In genomic region chr2:30415157-30415935, GRCm38 (mm10) we compare ENCODE assay signal across 8 mouse cellular contexts. TPM values are rescaled to one million over a fixed set of nuclear protein-coding genes. Genes with fewer than 3 reads are reported as not detected.
DNase-seq lines count a peak whose midpoint lies in the region; ATAC-seq and TF ChIP-seq lines count a peak whose summit lies in the region.

Gene Crat (minus strand): TSS chr2:30415813.

- H3K9ac ChIP-seq in embryonic facial prominence, embryonic 11.5 days (replicated peaks; ENCODE audit: low read length) = peak within 1 kb of the TSS; percentile 97
- H3K9ac ChIP-seq in limb, embryonic 12.5 days (replicated peaks) = peak within 1 kb of the TSS; percentile 92
- peak within 1 kb of the TSS; percentile 89 for H3K9ac ChIP-seq in midbrain, embryonic 14.5 days (replicated peaks; ENCODE audit: low read length)

- no peaks in the 10 kb centered on the region for H3K27me3 ChIP-seq in thymus, adult 2 months (ENCODE audit: control insufficient read depth, insufficient read depth, low read length)
- H3K27me3 ChIP-seq in embryonic facial prominence, embryonic 11.5 days (ENCODE audit: control insufficient read depth, insufficient read depth, low read length) = no peaks in the 10 kb centered on the region
- no peaks in the 10 kb centered on the region; the same call in 1 of the 2 replicates for H3K27me3 ChIP-seq in limb, embryonic 12.5 days
- no peaks in the 10 kb centered on the region for H3K27me3 ChIP-seq in midbrain, embryonic 14.5 days (ENCODE audit: control insufficient read depth, insufficient read depth, low read length)
- H3K27me3 ChIP-seq in spleen, adult 2 months (ENCODE audit: control insufficient read depth, insufficient read depth, low read length) = no peaks in the 10 kb centered on the region

- peak within 1 kb of the TSS; percentile 87 for H3K4me2 ChIP-seq in embryonic facial prominence, embryonic 11.5 days (ENCODE audit: low read depth, low read length)
- H3K4me2 ChIP-seq in limb, embryonic 12.5 days = peak within 1 kb of the TSS; percentile 75
- peak within 1 kb of the TSS; percentile 74 for H3K4me2 ChIP-seq in midbrain, embryonic 14.5 days (ENCODE audit: low read length)

- no peaks in the 10 kb centered on the region for H3K9me3 ChIP-seq in embryonic facial prominence, embryonic 11.5 days (replicated peaks; ENCODE audit: control insufficient read depth, low read length)
- no peaks in the 10 kb centered on the region for H3K9me3 ChIP-seq in limb, embryonic 12.5 days
- no peaks in the 10 kb centered on the region for H3K9me3 ChIP-seq in midbrain, embryonic 14.5 days (ENCODE audit: control insufficient read depth, low read length)

- 4% methylated on average over 58 of the region's 58 CpGs for WGBS in thymus, adult 2 months
- WGBS in embryonic facial prominence, embryonic 11.5 days = 1% methylated on average over 58 of the region's 58 CpGs
- WGBS in limb, embryonic 12.5 days = 1% methylated on average over 54 of the region's 58 CpGs
- under 1% methylated on average over 58 of the region's 58 CpGs for WGBS in midbrain, embryonic 14.5 days
- WGBS in spleen, adult 2 months = 3% methylated on average over 58 of the region's 58 CpGs

- H3K4me3 ChIP-seq in thymus, adult 2 months (ENCODE audit: control insufficient read depth, insufficient read depth, low read length) = peak within 1 kb of the TSS; percentile 60
- H3K4me3 ChIP-seq in embryonic facial prominence, embryonic 11.5 days (ENCODE audit: low read depth, low read length) = peak within 1 kb of the TSS; percentile 73
- H3K4me3 ChIP-seq in limb, embryonic 12.5 days (replicated peaks) = peak within 1 kb of the TSS; percentile 84
- peak within 1 kb of the TSS; percentile 75 for H3K4me3 ChIP-seq in midbrain, embryonic 14.5 days (replicated peaks; ENCODE audit: low read depth, low read length)
- H3K4me3 ChIP-seq in spleen, adult 2 months (ENCODE audit: extremely low read depth, insufficient read depth, insufficient read length) = peak within 1 kb of the TSS; percentile 83

- peaks cover 13% of the 10 kb centered on the region for H3K4me1 ChIP-seq in thymus, adult 2 months (replicated peaks; ENCODE audit: control insufficient read depth, insufficient read depth, low read length)
- H3K4me1 ChIP-seq in embryonic facial prominence, embryonic 11.5 days (ENCODE audit: control insufficient read depth, insufficient read depth, low read length) = peaks cover 14% of the 10 kb centered on the region
- H3K4me1 ChIP-seq in limb, embryonic 12.5 days (replicated peaks) = peaks cover 39% of the 10 kb centered on the region
- H3K4me1 ChIP-seq in midbrain, embryonic 14.5 days (ENCODE audit: control insufficient read depth, insufficient read depth, low read length) = peaks cover 35% of the 10 kb centered on the region
- no peaks in the 10 kb centered on the region; the same call in 1 of the 2 replicates for H3K4me1 ChIP-seq in spleen, adult 2 months (ENCODE audit: control insufficient read depth, insufficient read depth, insufficient read length)

- peak; percentile 71 for DNase-seq in thymus, adult 2 months
- DNase-seq in thymus, postnatal 0 days (ENCODE audit: low spot score) = no peak
- DNase-seq in embryonic facial prominence, embryonic 11.5 days (ENCODE audit: low spot score) = peak; percentile 83
- DNase-seq in kidney, adult 18-20 months = peak; percentile 96
- peak; percentile 84 for DNase-seq in midbrain, embryonic 14.5 days
- peak in 1 of 2 experiments; percentile 82 for DNase-seq in spleen, adult 2 months (ENCODE audit: low read depth in 1 of 2, low spot score in 2 of 2)

- H3K27ac ChIP-seq in thymus, adult 2 months (ENCODE audit: control insufficient read depth, insufficient read depth, low read length) = peak within 1 kb of the TSS; percentile 52; the same call in 1 of the 2 replicates
- peak within 1 kb of the TSS; percentile 97 for H3K27ac ChIP-seq in embryonic facial prominence, embryonic 11.5 days (replicated peaks; ENCODE audit: low read depth, low read length)
- peak within 1 kb of the TSS; percentile 99 for H3K27ac ChIP-seq in limb, embryonic 12.5 days
- H3K27ac ChIP-seq in midbrain, embryonic 14.5 days (replicated peaks; ENCODE audit: low read depth, low read length) = peak within 1 kb of the TSS; percentile 92
- H3K27ac ChIP-seq in spleen, adult 2 months (ENCODE audit: insufficient read depth, low read length) = peak within 1 kb of the TSS; percentile 77

- H3K36me3 ChIP-seq in thymus, adult 2 months (ENCODE audit: control insufficient read depth, insufficient read depth, low read length) = no peaks in the 10 kb centered on the region
- H3K36me3 ChIP-seq in embryonic facial prominence, embryonic 11.5 days (replicated peaks; ENCODE audit: control insufficient read depth, insufficient read depth, low read depth, low read length) = no peaks in the 10 kb centered on the region
- peaks cover 14% of the 10 kb centered on the region; the same call in 1 of the 2 replicates for H3K36me3 ChIP-seq in limb, embryonic 12.5 days
- H3K36me3 ChIP-seq in midbrain, embryonic 14.5 days (ENCODE audit: control insufficient read depth, insufficient read depth, low read length) = peaks cover 12% of the 10 kb centered on the region
- no peaks in the 10 kb centered on the region for H3K36me3 ChIP-seq in spleen, adult 2 months (ENCODE audit: control insufficient read depth, insufficient read depth, low read length)

- TF ChIP-seq POLR2A in thymus, adult 2 months (IDR thresholded peaks at IDR 0.05; ENCODE audit: control insufficient read depth, extremely low read depth, insufficient read depth, low read length, poor library complexity) = no peak
- TF ChIP-seq POLR2A in spleen, adult 2 months (IDR thresholded peaks at IDR 0.05; ENCODE audit: low read depth, low read length) = no peak

- ATAC-seq in embryonic facial prominence, embryonic 11.5 days (replicated peaks; ENCODE audit: insufficient number of reproducible peaks, low FRiP score, low TSS enrichment, low read depth) = peak; percentile 85
- ATAC-seq in granulocyte monocyte progenitor cell, adult 5-6 weeks (replicated peaks; ENCODE audit: poor library complexity, severe bottlenecking) = peak; percentile 73
- peak; percentile 81 for ATAC-seq in limb, embryonic 12.5 days (ENCODE audit: insufficient number of reproducible peaks, insufficient read depth, low FRiP score, low TSS enrichment, low read depth)
- peak; percentile 82 for ATAC-seq in midbrain, embryonic 14.5 days (ENCODE audit: low FRiP score, low TSS enrichment)

- no peak for TF ChIP-seq CTCF in thymus, adult 2 months (IDR thresholded peaks at IDR 0.05; ENCODE audit: borderline replicate concordance, control insufficient read depth, extremely low read depth, insufficient read depth, low read length, poor library complexity)
- no peak for TF ChIP-seq CTCF in spleen, adult 2 months (IDR thresholded peaks at IDR 0.05; ENCODE audit: extremely low read depth, insufficient read depth, insufficient read length, insufficient replicate concordance)

RNA-seq across cellular contexts. Expression of gene Crat, which starts in this region (rescaled TPM):
- 93.9 and 96.4 TPM in 2 replicates for polyA plus RNA-seq in thymus, adult 2 months (2012; rRNA removed)
- polyA plus RNA-seq in thymus, postnatal 0 days (2015; fragmentation: Nextera tagmentation; extraction: Ambion mirVana) = 7.9 and 10.2 TPM in 2 replicates
- polyA plus RNA-seq in embryonic facial prominence, embryonic 11.5 days (2014; fragmentation: Nextera tagmentation; extraction: Ambion mirVana) = 24.0 and 29.6 TPM in 2 replicates
- total RNA-seq in granulocyte monocyte progenitor cell, adult 5-6 weeks (2014; fragmentation: Nextera tagmentation) = 18.1 and 35.3 TPM in 2 replicates
- 7.1 and 14.7 TPM in 2 replicates for total RNA-seq in granulocyte monocyte progenitor cell, adult 5-6 weeks (2017)
- polyA plus RNA-seq in limb, embryonic 12.5 days (2016; fragmentation: Nextera tagmentation; extraction: Ambion mirVana) = 24.4 and 27.5 TPM in 2 replicates
- polyA plus RNA-seq in midbrain, embryonic 14.5 days (2014; fragmentation: Nextera tagmentation; extraction: Ambion mirVana) = 22.2 and 24.0 TPM in 2 replicates
- polyA plus RNA-seq in spleen, adult 2 months (2012; rRNA removed) = 53.9 and 55.2 TPM in 2 replicates
